Mouse (Mus musculus) right cerebral cortex, adult 18-20 months (tissue): ENCODE measurements at regions not wholly inside any gene's neighbourhood (a gene's known extent, or its start where the extent isn't known, plus 50 kb on each side); places are given as distances from the start of the nearest gene placed in this dataset.
"Not testable (repeated sequence)": the region's sequence is repeated elsewhere in the genome, so short reads cannot be mapped to it uniquely, and the experiment has no call there.

Source experiments
- DNase-seq: peaks from one replicate; pipeline ENCODE4 v3.0.0; 2022; ENCODE audit warnings: mixed read lengths

GRCm38 (mm10) chr4:153616938-153617337 is 134.3 kb upstream of the Ajap1 start:
- no peak for DNase-seq

DNA sequence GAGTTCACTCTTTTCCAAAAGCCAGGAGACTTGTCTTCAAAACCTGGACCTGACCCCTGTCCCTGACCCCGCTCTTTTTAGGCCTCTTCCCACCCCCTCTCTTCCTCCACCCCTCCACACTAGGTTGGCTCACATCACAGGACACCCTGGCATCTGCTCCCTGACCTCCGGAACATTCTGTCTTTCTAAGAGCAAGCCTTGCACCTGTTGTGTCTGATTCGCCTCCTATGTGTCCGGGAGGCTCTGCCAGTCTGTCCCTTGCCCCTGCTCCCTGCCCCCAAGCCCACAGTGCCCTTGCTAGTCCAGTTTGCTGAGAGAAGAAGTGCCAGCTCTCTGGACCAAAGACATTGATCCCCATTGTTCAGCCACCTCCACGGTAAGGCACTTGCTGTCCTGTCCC is 138.3 kb upstream of the Ajap1 start:
- no peak for DNase-seq

GRCm38 (mm10) chr4:153631161-153631560 is 148.6 kb upstream of the Ajap1 start:
- DNase-seq = no peak

DNA sequence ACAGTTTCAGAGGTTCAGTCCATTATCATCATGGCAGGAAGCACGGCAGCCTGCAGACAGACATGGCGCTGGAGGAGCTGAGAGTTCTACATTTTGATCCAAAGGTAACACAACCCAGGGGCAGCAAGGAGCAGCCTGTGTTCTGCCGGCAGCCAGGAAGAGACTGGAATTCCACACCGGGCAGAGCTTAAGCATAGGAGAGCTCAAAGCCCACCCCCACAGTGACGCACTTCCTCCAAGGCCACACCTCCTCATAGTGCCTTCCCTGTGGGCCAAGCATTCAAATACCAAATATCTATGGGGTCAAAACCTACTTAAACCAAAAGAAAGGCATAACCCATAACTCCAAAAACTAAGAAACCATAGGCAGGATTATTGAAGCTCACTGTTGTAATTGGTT is 149.4 kb upstream of the Ajap1 start:
- no peak for DNase-seq

DNA sequence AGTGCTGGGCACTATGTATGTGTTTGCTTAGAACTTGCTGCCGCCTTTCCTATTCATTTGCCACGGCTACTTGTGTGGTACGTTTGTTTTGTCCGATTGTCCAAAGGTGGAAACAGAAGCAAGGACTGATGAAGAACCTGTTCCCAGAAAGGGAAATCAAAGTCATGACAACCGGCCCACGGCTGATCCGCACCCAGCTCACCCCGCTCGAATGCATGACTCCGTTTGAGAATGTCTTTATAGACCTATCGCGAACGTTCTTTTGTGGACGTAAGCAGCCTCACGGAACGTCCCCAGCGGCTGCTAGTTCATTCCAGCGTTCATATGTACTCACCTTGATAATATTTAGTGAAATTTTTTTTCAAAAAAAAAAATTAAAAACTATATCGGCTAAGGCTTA is 149.9 kb upstream of the Ajap1 start:
- DNase-seq = no peak

DNA sequence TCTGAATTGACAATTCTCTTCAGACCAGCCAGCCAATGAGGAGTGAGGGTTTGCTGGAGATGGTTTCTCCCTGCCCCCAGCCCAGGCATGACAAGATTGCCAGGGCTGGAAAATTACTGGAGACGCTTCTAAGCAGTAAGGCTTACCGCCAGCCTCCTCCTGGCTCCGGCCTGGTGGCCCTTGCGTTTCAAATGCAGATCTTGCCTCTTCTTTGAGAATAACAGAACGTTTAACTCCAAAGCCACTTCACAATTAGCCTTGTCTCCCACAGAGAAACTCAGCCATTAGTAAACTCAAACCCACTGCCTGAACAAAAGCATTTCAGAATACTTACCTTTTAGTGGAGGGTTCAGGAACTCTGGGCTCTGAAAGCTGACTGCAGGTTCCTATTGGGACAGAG is 150.6 kb upstream of the Ajap1 start:
- peak; percentile 37 for DNase-seq

DNA sequence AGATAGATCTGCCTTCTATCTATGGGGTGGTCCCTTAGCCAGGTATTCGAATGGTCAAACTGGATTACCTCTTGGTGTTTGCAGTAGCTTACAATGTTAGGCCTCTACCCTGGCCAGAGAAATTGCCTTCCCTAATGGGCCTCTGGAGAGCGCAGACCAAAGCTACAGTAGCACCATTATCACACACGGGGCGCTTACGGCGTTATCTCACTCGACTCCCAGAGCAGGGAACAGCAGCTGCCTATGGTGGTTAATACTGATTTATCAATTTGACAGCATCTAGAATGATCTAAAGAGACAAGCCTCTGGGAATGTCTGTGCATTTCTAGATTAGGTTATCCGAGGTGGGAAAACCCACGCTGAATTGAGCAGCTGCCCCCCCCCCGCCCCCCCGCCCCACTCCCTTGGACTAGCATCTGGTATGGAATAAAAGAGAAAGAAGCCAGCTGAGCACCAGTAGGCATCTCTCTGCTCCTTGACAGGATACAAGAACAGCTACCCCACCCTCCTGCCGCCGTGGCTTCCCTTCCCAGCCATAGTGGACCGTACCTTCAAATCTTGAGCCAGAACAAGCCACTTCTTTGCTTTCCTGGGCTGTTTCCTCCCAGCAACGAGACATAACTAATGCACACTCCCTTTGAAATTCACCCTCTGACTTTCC is 151.7 kb upstream of the Ajap1 start:
- DNase-seq = no peak

DNA sequence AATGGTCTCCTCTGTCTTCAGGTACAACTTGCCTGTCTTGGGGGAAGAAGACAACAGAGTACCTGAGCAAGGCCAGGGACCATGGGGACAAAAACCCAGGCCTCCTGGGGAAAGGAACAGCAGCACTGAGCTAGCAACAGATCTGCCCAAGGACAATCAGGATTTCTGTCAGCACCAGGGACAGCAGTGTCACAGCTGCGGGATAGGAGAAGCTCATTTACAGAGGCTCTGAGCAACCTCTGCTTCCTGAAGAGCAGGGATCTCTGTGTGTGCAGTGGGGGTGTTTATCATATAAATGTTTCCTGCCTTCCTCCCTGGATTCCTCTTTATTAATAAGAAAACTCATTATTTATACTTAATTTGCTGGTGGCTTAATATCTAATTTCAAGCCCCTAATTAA is 155.4 kb upstream of the Ajap1 start:
- DNase-seq = no peak

GRCm38 (mm10) chr4:153651849-153652248 is 169.2 kb upstream of the Ajap1 start:
- no peak for DNase-seq

GRCm38 (mm10) chr4:153652841-153653240 is 170.2 kb upstream of the Ajap1 start:
- peak; percentile 63 for DNase-seq

- DNase-seq = no peak
These were observed 180.1 kb upstream of the Ajap1 start for GRCm38 (mm10) chr4:153662731-153663130.

GRCm38 (mm10) chr4:153666626-153667236 is 184.1 kb upstream of the Ajap1 start:
- not testable (repeated sequence) for DNase-seq

GRCm38 (mm10) chr4:153669070-153669469 is 186.5 kb upstream of the Ajap1 start:
- DNase-seq = no peak

DNA sequence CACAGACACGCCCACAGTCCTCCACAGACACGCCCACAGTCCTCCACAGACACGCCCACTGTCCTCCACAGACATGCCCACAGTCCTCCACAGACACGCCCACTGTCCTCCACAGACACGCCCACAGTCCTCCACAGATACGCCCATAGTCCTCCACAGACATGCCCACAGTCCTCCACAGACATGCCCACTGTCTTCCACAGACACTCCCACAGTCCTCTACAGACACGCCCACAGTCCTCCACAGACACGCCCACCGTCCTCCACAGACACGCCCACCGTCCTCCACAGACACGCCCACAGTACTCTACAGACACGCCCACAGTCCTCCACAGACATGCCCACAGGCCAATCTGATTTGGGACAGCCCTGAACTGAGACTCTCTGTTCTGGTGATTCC is 187.6 kb upstream of the Ajap1 start:
- DNase-seq = no peak

DNA sequence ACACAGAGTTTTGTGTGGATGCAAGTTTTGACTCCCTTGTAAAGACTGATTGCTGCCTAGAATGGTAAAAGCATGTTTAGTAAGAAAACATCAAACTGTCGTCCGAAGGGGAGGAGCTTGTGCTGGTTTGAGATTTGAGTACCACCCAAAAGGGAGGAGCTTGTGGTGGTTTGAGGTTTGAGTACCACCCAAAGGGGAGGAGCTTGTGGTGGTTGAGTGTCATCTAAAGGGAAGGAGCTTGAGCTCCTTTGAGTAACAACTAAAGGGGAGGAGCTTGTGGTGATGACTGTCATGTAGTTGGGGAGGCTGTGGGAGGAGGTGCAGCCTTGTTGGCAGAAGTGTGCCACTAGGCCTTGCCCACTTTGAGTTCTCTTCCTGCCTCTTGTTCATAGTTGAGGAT is 192.8 kb upstream of the Ajap1 start:
- no peak for DNase-seq

DNA sequence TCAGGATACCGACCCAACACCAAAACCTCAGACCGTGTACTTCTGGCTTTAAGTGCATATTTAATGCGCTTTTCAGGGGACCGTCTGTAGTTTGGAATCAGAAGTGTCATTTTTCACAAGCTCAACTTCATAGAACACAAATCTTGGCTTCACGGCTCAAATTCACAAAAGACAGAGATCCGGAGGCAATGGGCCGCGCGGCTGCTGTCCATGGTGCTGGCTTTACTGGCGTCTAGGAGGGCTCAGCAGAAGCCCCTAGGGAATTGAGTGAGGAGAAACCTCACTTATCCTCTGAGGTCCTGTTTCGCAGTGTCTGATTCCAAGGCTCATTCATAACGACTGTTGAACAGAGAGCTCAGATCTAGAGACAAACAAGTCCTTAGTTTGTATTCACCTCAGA is 196.5 kb upstream of the Ajap1 start:
- no peak for DNase-seq

DNA sequence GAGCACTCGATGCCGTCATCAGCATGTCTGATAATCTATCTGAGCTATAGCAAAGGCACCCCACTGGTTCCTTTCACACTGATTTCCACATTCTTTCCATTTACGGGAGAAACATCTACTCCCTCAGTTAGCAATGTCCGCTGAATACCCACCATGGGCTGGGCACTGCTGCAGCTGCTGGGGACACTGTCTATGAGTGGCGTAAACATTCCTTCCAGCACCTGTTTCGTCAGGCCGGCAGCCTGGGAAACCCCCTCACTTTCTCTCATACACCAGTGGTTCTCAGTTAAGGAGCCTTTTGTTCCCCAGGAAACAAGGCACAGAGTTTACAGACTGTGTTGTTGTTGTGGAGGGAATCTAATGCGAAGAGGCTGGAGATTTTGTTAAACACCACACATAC is 205.8 kb upstream of the Ajap1 start:
- DNase-seq = no peak

DNA sequence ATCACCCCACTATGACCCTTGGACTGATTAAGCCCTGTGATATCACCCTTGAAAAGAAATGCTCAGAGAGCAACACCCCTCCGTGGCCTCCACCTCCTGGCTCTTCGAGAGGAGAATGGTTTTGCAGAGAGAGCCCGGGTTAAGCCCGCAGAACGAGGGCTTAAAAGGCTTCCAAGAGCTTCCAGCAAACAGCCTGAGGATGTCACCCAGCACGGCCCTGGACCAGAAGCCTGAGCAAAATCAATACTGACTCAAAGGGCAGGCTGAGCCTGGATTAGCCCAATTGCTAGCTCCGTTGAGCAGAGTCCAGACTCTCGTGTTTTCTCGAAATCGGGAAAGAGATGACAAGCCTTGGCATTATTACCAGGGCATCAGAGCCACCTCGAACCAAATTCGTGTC is 211.3 kb upstream of the Ajap1 start:
- no peak for DNase-seq

DNA sequence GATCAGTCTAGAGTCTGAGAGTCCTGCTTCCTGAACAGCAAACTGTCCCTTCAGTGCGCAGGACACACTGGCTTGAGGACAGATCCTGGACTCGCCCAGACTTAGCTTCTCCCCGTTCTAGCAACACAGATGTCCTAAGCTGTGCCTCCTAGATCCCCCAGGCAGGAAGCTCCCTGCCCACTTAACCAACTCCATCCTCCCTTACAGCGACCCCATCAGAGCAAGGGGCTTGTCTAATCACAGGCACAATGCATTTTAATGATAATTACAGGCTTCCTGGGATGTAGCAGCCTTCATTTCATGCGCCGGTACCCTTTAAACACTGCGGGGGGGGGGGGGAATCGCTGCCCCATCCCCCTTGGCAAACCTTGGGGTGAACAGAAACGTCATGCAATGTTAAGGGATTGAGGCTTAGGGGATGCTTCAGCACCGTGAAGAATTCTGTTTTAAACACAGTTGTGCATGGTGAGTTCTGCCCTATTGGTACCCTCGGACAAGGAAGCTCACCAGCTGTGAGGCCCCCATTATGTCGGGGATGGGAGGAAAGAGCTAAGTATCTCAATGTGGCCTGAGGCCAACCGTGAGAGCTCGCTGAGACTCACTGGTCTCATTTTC is 213.9 kb upstream of the Ajap1 start:
- no peak for DNase-seq

DNA sequence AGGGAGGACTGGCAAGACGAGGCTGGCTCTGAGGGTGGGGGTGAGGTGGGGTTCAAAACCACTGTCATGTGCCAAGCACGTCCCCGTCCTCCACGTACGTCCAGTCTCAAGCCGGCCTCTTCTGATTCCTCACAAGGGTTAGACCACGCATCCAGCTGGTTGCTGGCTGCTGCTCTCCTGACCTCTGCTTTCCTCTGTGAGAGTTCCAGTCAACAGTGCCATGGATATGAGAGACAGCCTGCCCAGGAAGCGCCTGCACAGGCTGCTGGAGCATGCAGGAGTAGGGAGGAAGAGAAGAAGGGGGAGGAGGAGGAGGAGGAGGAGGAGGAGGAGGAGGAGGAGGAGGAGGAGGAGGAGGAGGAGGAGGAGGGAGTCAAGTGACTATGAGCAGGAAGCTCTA is 224.6 kb upstream of the Ajap1 start:
- no peak for DNase-seq

DNA sequence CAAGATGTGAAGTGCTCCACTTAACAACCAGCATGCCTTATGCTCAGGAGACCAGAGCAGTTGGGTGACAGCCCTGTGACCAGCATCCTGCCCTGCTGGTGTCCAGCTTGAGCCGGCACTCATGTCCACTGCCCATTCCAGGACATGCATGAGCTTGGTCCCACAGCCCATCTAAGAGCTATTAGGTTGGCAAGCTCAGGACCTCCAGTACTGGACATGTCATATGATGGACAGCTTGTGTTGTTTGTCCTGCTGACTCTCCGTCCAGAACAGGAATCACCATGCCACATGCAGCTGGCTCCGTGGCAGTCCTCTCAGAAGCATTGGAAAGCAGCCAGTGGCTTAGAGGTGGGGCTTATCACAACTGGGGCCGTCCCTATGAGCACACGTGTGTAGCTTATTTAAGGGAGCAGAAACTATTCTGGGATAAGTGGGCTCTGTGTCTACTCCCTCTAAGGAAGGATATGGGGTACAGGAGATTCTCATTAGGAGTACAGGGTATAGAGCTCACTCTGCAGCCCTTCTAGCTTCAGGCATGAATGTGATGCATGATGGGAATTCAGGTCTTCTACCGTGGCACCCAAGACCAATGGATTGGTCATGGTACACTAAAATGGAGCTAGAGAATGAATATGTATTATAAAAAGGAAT is 232.5 kb upstream of the Ajap1 start:
- DNase-seq = no peak

GRCm38 (mm10) chr4:153717273-153717672 is 234.7 kb upstream of the Ajap1 start:
- no peak for DNase-seq

DNA sequence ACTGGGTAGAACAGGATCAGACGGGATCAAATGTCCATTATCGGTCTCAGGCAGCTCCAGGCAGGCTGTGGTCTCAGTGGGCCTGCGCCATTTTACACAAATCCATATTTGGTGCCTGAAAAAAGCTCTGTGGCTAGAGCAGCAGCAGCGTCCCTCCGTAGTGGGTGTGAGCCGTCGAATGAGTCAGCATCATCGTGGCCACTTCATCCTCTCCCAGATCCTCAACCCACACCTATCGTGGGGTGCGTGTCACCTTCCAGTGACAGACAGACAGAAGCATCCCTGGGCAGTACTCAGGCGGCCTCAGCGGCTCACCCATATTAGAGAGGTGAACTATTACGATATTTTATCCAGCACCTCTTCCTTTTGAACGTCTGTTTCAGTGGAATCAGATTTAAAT is 233.0 kb upstream of the A430005L14Rik start:
- peak; percentile 45 for DNase-seq

- DNase-seq = no peak
These were observed 229.8 kb upstream of the A430005L14Rik start for GRCm38 (mm10) chr4:153727273-153727672.
